Mouse (Mus musculus) heart, postnatal 0 days (tissue): ENCODE data around the gene Kansl3. TPM values are rescaled to one million over a fixed set of nuclear protein-coding genes. Genes with fewer than 3 reads are reported as not detected.

Experiments used
- ATAC-seq: fragments of 200-750 bp; cut with Nextera tagmentation; 2 replicates; pipeline ENCODE4 v1.8.0; 2017; ENCODE audit warnings: low read depth, moderate number of reproducible peaks, moderate library complexity; ENCODE audit not compliant: insufficient read depth
- DNase-seq: peaks from one replicate; pipeline ENCODE4 v3.0.0-alpha.2; 2016; ENCODE audit warnings: low spot score
- H3K27ac ChIP-seq: fragments of 300-500 bp; sonication (generic); 2 replicates; pipeline ENCODE4 v1.5.1; 2014; ENCODE audit warnings: low read depth, mild to moderate bottlenecking
- H3K27me3 ChIP-seq: fragments of 300-500 bp; sonication (generic); 2 replicates; pipeline ENCODE4 v1.6.1; 2014; ENCODE audit warnings: low read length, mixed read lengths; ENCODE audit not compliant: control insufficient read depth, insufficient read depth
- H3K36me3 ChIP-seq: fragments of 300-500 bp; sonication (generic); replicated peaks from 2 replicates; pipeline ENCODE4 v1.6.1; 2014; ENCODE audit warnings: low read length, mixed read lengths; ENCODE audit not compliant: control insufficient read depth, insufficient read depth
- H3K4me1 ChIP-seq: fragments of 300-500 bp; sonication (generic); 2 replicates; pipeline ENCODE4 v1.6.1; 2014; ENCODE audit warnings: antibody characterized with exemption; ENCODE audit not compliant: control insufficient read depth, insufficient read depth
- H3K4me2 ChIP-seq: fragments of 300-500 bp; sonication (generic); 2 replicates; pipeline ENCODE4 v1.6.1; 2014; ENCODE audit warnings: low read depth, mild to moderate bottlenecking, low read length, moderate library complexity
- H3K4me3 ChIP-seq: fragments of 300-500 bp; sonication (generic); 2 replicates; pipeline ENCODE4 v1.5.1; 2014; ENCODE audit warnings: low read depth, low read length
- H3K9ac ChIP-seq: fragments of 300-500 bp; sonication (generic); replicated peaks from 2 replicates; pipeline ENCODE4 v1.6.1; 2014; ENCODE audit warnings: low read depth, low read length, mixed read lengths
- H3K9me3 ChIP-seq: fragments of 300-500 bp; sonication (generic); replicated peaks from 2 replicates; pipeline ENCODE4 v1.6.1; 2016; ENCODE audit warnings: low read length; ENCODE audit not compliant: control insufficient read depth
- CTCF ChIP-seq: IDR thresholded peaks from 2 replicates; pipeline ENCODE4 v1.5.1; 2016; ENCODE audit warnings: antibody characterized with exemption, control low read depth, low read depth
- EP300 ChIP-seq: IDR thresholded peaks from 2 replicates; pipeline ENCODE4 v1.6.1; 2016; ENCODE audit warnings: antibody characterized with exemption, low read depth
- WGBS: fragments of 180-500 bp; shearing (Covaris S2); extraction: QIAGEN DNeasy Blood & Tissue Kit; methylation state at CpG from one replicate; pipeline ENCODE4 v1.1.7; 2014; 5-methylcytosine and 5-hydroxymethylcytosine counted together
- polyA plus RNA-seq: library from polyadenylated mRNA; unstranded; fragments of >200 nt; fragmentation: Nextera tagmentation; extraction: Ambion mirVana; gene quantifications from 2 replicates; pipeline ENCODE4 v1.2.1, GENCODE M21; 2015
- total RNA-seq: library from RNA; depleted of rRNA; stranded (reverse); fragments of >200 nt; gene quantifications from 2 replicates; pipeline ENCODE4 v1.2.3, GENCODE M21; 2014; ENCODE audit warnings: low replicate concordance

The Kansl3 gene
- total and polyA plus RNA-seq, 2 experiments from 2014 or later: 29.7 to 46.3 TPM

DNA sequence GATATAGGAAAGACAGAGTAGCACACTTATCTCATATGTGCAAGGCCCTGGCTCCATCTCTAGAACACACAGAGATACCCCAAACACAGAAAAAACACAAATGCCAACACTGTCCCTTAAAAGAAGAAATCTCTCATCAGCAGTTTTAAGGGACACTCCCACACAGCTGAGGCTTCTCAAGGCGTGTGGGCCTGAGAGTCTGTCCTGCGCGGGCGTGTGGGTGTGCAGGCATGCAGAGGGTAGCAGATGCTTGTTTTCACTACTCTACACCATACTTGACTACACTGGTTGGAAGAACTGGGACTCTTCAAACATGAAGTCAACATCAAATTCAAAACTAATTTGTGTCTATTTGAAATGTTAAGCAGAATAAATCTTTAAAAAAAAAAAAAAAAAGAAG is 16.6 kb downstream of the Kansl3 start:
- 76% methylated on average over 4 of the region's 4 CpGs for WGBS
- H3K27ac ChIP-seq: no peak overlapping the region
- no peaks in the 10 kb centered on the region for H3K27me3 ChIP-seq
- no peak for TF ChIP-seq CTCF
- no peak for TF ChIP-seq EP300
- H3K9ac ChIP-seq: no peak overlapping the region
- H3K36me3 ChIP-seq: peaks cover 94% of the 10 kb centered on the region
- no peak overlapping the region for H3K4me3 ChIP-seq
- H3K4me2 ChIP-seq: no peak overlapping the region
- no peak for ATAC-seq
- DNase-seq: no peak
- H3K9me3 ChIP-seq: no peaks in the 10 kb centered on the region
- no peaks in the 10 kb centered on the region for H3K4me1 ChIP-seq

DNA sequence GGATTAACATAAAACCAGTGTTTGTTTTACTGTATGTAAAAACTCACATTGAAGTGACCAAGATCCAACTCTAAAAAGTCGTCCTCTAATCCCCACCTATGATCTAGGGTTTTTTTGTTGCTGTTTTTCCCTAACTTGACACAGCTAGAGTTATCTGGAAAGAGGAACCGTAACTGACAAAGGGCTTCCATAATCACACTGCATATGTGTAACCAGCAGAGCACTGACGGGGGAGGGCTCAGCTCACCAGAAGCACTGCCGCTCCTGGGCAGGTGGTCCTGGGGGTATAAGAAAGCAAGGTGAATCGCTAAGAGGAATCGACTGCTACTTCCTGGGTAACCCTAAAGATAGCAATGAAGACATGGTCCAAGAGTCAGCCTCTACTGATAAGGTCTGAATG is 26.4 kb downstream of the Kansl3 start:
- no peak overlapping the region for H3K9ac ChIP-seq
- no peaks in the 10 kb centered on the region for H3K27me3 ChIP-seq
- DNase-seq (no peak), ATAC-seq (no peak)
- peaks cover 98% of the 10 kb centered on the region for H3K36me3 ChIP-seq
- H3K4me3 ChIP-seq: no peak overlapping the region
- no peak for TF ChIP-seq CTCF
- no peak for TF ChIP-seq EP300
- H3K9me3 ChIP-seq: no peaks in the 10 kb centered on the region
- 86% methylated on average over 6 of the region's 6 CpGs for WGBS
- H3K27ac ChIP-seq: no peak overlapping the region
- H3K4me2 ChIP-seq: no peak overlapping the region
- H3K4me1 ChIP-seq: no peaks in the 10 kb centered on the region

DNA sequence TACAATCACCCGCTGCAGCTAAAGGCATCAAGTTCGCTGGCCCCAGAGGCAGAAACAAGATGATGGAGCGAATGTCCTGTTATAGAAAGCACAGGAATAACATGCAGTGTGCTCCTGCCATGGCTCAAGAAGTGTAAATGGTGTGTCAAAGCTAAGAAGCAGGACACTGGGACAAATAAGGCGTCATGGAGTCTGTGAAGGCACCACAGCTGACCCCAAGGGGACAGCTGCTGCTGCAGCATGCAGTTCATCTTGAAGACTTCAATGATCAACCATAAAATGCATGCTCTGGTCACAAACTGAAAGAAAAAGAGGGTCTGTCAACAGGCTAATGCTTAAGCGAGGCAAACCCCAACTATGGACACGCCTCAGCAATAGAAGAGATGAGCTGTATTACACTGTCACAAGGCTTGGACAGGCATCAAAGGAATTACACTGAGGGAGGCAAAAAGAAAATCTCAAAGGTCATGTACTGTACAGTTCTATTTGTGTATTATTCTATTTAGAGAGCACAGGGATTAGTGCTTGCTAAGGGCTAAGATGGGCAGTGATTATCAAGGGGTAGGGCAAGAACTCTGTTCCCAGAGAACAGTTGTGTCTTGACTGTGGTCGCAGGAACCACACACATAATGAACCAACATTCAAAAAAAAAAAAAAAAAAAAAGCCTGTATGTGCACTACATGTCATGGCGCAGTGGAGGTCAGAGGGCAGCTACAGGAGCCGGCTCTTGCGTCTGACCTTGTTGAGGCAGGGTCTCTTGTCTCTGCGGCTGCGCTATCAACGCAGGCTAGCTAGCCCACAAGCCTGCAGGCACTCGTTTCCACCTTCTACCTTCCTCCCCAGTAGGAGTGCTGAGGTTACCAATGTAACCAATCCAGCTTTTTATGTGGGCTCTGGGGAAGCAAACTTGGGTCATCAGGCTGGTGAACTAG is 35.8 kb downstream of the Kansl3 start:
- no peaks in the 10 kb centered on the region for H3K9me3 ChIP-seq
- TF ChIP-seq CTCF (no peak), EP300 (no peak)
- H3K4me2 ChIP-seq: no peak overlapping the region
- 71% methylated on average over 14 of the region's 14 CpGs for WGBS
- peaks cover 6% of the 10 kb centered on the region; the same call in 1 of the 2 replicates for H3K4me1 ChIP-seq
- H3K27me3 ChIP-seq: no peaks in the 10 kb centered on the region
- peak overlapping the region; percentile 43 for H3K27ac ChIP-seq
- ATAC-seq (peak; percentile 59), DNase-seq (no peak)
- H3K9ac ChIP-seq: no peak overlapping the region
- H3K36me3 ChIP-seq: peaks cover 49% of the 10 kb centered on the region
- H3K4me3 ChIP-seq: no peak overlapping the region

DNA sequence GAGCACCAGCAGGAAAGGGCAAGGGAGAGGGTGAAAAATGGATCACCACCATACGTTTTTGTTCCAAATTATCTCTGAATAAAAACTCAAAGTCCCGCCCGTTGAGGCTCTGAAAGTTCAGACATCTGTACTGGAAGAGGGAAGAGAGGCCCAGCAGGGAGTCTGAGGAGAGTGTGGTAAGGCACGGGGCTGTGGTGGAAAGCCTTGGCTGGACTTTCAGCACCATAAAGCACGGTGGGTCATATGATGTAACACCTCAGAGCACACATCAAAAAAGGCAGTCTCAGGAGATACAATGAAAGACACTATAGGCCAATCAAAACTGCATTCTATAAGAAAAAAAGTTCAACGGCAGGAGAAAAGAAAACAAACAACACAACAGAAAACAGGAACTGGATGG is 37.2 kb downstream of the Kansl3 start:
- Histone ChIP-seq H3K4me2 (no peak overlapping the region), H3K27ac (no peak overlapping the region), H3K36me3 (peaks cover 34% of the 10 kb centered on the region), H3K9ac (no peak overlapping the region), H3K27me3 (no peaks in the 10 kb centered on the region), H3K4me3 (no peak overlapping the region), H3K4me1 (peaks cover 6% of the 10 kb centered on the region; the same call in 1 of the 2 replicates), H3K9me3 (no peaks in the 10 kb centered on the region)
- ATAC-seq (no peak), DNase-seq (no peak)
- 76% methylated on average over 6 of the region's 6 CpGs for WGBS
- no peak for TF ChIP-seq EP300
- TF ChIP-seq CTCF: no peak

DNA sequence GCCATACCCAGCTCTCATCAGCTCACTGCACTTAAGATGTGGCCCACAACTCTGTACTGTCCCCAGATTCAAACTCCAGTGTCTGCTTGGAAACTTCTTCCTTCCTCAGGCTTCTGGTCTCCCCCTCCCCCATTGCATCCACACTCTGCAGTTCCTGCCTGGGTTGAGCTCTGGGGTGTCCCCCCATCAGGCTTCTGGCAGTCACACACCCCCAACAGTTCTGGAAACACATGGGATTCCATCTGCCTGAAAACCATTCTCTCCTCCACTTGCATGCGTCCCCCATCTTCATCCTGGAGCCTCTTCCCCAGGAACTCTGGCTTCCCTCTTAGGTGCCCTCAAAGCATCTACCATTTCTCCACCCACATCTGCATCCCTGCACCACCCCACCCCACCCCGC is 42.2 kb downstream of the Kansl3 start:
- no peak for DNase-seq
- Histone ChIP-seq H3K9ac (no peak overlapping the region), H3K4me2 (no peak overlapping the region), H3K27me3 (no peaks in the 10 kb centered on the region), H3K9me3 (no peaks in the 10 kb centered on the region), H3K4me3 (no peak overlapping the region), H3K4me1 (no peaks in the 10 kb centered on the region), H3K27ac (no peak overlapping the region), H3K36me3 (0 out of 2 replicates have a peak, but pooled peaks cover 8% of the 10 kb centered on the region)
- TF ChIP-seq CTCF: no peak
- no peak for TF ChIP-seq EP300
- 92% methylated on average over 2 of the region's 2 CpGs for WGBS
- no peak for ATAC-seq
